Mouse (Mus musculus) erythroblast, embryonic 14.5 days (primary cell): Measurements from ENCODE around the gene Pisd. TPM values are rescaled to one million over a fixed set of nuclear protein-coding genes. Genes with fewer than 3 reads are reported as not detected.

Experiments used
- H3K27me3 ChIP-seq: 2 replicates; pipeline ENCODE4 v1.6.1; 2012; ENCODE audit warnings: inconsistent platforms; ENCODE audit not compliant: control insufficient read depth
- H3K36me3 ChIP-seq: 2 replicates; pipeline ENCODE4 v1.6.1; 2012; ENCODE audit warnings: mild to moderate bottlenecking, inconsistent platforms; ENCODE audit not compliant: control insufficient read depth
- H3K4me1 ChIP-seq: 2 replicates; pipeline ENCODE4 v1.6.1; 2012; ENCODE audit warnings: inconsistent platforms; ENCODE audit not compliant: control insufficient read depth
- H3K4me3 ChIP-seq: replicated peaks from 2 replicates; pipeline ENCODE3; 2012; ENCODE audit warnings: moderate library complexity, mild to moderate bottlenecking, inconsistent platforms
- H3K9me3 ChIP-seq: 2 replicates; pipeline ENCODE4 v1.6.1; 2012; ENCODE audit warnings: low read length, inconsistent platforms, mixed read lengths; ENCODE audit not compliant: control insufficient read depth
- GATA1 ChIP-seq: IDR thresholded peaks from 2 replicates; pipeline ENCODE4 v1.6.1; 2012; ENCODE audit warnings: low read length, inconsistent platforms, mixed read lengths
- TAL1 ChIP-seq: IDR thresholded peaks from 3 replicates; pipeline ENCODE4 v1.6.1; 2012; ENCODE audit warnings: low read length, inconsistent platforms, mixed read lengths
- polyA plus RNA-seq: library from polyadenylated mRNA; stranded (reverse); fragments of >175 nt; gene quantifications from 2 replicates; pipeline ENCODE4 v1.2.3, GENCODE M21; 2012

Pisd gene
- polyA plus RNA-seq, 1 experiment: 0.07 TPM

- Histone ChIP-seq H3K27me3 (peaks cover 2% of the 10 kb centered on the region; the same call in 1 of the 2 replicates), H3K36me3 (no peaks in the 10 kb centered on the region), H3K9me3 (no peaks in the 10 kb centered on the region), H3K4me3 (no peak overlapping the region), H3K4me1 (peaks cover 3% of the 10 kb centered on the region)
- TF ChIP-seq TAL1: no peak
- no peak for TF ChIP-seq GATA1
Observed at GRCm38 (mm10) chr5:32718916-32719315, 66.5 kb downstream of the Pisd start.

- Histone ChIP-seq H3K27me3 (peaks cover 2% of the 10 kb centered on the region; the same call in 1 of the 2 replicates), H3K4me3 (no peak overlapping the region), H3K4me1 (peaks cover 11% of the 10 kb centered on the region), H3K36me3 (no peaks in the 10 kb centered on the region), H3K9me3 (peaks cover 6% of the 10 kb centered on the region)
- TF ChIP-seq TAL1: no peak
- no peak for TF ChIP-seq GATA1
Observed at GRCm38 (mm10) chr5:32717726-32718125, 67.7 kb downstream of the Pisd start.

- H3K36me3 ChIP-seq: no peaks in the 10 kb centered on the region
- H3K4me3 ChIP-seq: peak overlapping the region; percentile 76
- peaks cover 6% of the 10 kb centered on the region for H3K9me3 ChIP-seq
- TF ChIP-seq GATA1 (no peak), TAL1 (no peak)
- H3K4me1 ChIP-seq: peaks cover 13% of the 10 kb centered on the region
- H3K27me3 ChIP-seq: peaks cover 2% of the 10 kb centered on the region; the same call in 1 of the 2 replicates
Observed at GRCm38 (mm10) chr5:32713703-32714467, 71.6 kb downstream of the Pisd start.

- TF ChIP-seq GATA1: no peak
- no peak for TF ChIP-seq TAL1
- peaks cover 2% of the 10 kb centered on the region; the same call in 1 of the 2 replicates for H3K27me3 ChIP-seq
- peaks cover 6% of the 10 kb centered on the region for H3K9me3 ChIP-seq
- H3K36me3 ChIP-seq: no peaks in the 10 kb centered on the region
- H3K4me1 ChIP-seq: peaks cover 13% of the 10 kb centered on the region
- peak overlapping the region; percentile 76 for H3K4me3 ChIP-seq
Observed at GRCm38 (mm10) chr5:32713042-32713702, 72.3 kb downstream of the Pisd start.

- Histone ChIP-seq H3K9me3 (peaks cover 6% of the 10 kb centered on the region), H3K36me3 (no peaks in the 10 kb centered on the region), H3K4me1 (peaks cover 13% of the 10 kb centered on the region), H3K27me3 (no peaks in the 10 kb centered on the region), H3K4me3 (peak overlapping the region; percentile 76)
- TF ChIP-seq GATA1: no peak
Observed at GRCm38 (mm10) chr5:32712221-32713041, 73.0 kb downstream of the Pisd start.

GRCm38 (mm10) chr5:32711485-32711884 lies 74.0 kb downstream of the Pisd start:
- Histone ChIP-seq H3K9me3 (peaks cover 6% of the 10 kb centered on the region), H3K27me3 (no peaks in the 10 kb centered on the region), H3K36me3 (no peaks in the 10 kb centered on the region), H3K4me3 (no peak overlapping the region), H3K4me1 (peaks cover 13% of the 10 kb centered on the region)
- TF ChIP-seq GATA1: no peak
- TF ChIP-seq TAL1: no peak

- Histone ChIP-seq H3K9me3 (no peaks in the 10 kb centered on the region), H3K4me3 (no peak overlapping the region), H3K27me3 (no peaks in the 10 kb centered on the region), H3K36me3 (no peaks in the 10 kb centered on the region), H3K4me1 (no peaks in the 10 kb centered on the region)
- no peak for TF ChIP-seq GATA1
- TF ChIP-seq TAL1: no peak
Observed at GRCm38 (mm10) chr5:32706226-32706780, 79.1 kb downstream of the Pisd start.

- H3K9me3 ChIP-seq: no peaks in the 10 kb centered on the region
- H3K27me3 ChIP-seq: no peaks in the 10 kb centered on the region
- H3K4me1 ChIP-seq: no peaks in the 10 kb centered on the region
- H3K36me3 ChIP-seq: no peaks in the 10 kb centered on the region
- H3K4me3 ChIP-seq: no peak overlapping the region
- no peak for TF ChIP-seq TAL1
- no peak for TF ChIP-seq GATA1
Observed at GRCm38 (mm10) chr5:32697208-32697867, 88.1 kb downstream of the Pisd start.
